Mouse (Mus musculus) kidney, adult 2 months (tissue): ENCODE data around the gene Sorcs1.

Experiments
- CTCF ChIP-seq: fragments of 200-500 bp; conservative IDR thresholded peaks from 2 replicates; pipeline ENCODE4 v1.5.1; 2011; ENCODE audit warnings: low read depth, mild to moderate bottlenecking, control low read depth, low read length, moderate library complexity, mixed read lengths; ENCODE audit not compliant: insufficient read depth, insufficient read length
- POLR2A ChIP-seq: fragments of 200-500 bp; IDR thresholded peaks from one replicate; pipeline ENCODE4 v1.6.1; 2011; ENCODE audit warnings: low read depth, low read length, control low read depth

DNA sequence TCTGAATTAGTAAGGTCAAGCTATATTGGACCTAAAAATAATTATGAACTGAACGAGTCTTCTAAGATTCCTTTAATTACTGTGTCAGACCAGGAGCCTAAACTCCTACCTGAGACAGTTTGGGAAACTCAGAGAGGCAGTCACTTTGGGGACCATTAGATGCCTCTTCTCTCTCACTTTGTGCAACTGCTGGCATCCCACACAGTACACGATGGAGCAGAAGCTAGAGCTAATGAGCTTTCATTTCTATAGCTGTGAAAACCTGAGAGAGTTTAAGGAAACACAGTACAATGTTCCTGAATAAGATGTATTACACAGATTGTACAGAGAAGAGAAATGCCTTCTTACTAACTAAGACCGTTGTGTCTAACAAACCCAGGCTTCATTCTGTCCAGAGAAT, 150.6 kb downstream of the Sorcs1 start:
- TF ChIP-seq POLR2A (no peak), CTCF (no peak)
